Mouse (Mus musculus): Measurements from ENCODE around the gene Hinfp. TPM values are rescaled to one million over a fixed set of nuclear protein-coding genes. Genes with fewer than 3 reads are reported as not detected.
"Not testable (repeated sequence)": the region's sequence is repeated elsewhere in the genome, so short reads cannot be mapped to it uniquely, and the experiment has no call there.

Gene Hinfp
- polyA plus RNA-seq, 1 experiment from 2014 or later = 6.3 TPM

DNA sequence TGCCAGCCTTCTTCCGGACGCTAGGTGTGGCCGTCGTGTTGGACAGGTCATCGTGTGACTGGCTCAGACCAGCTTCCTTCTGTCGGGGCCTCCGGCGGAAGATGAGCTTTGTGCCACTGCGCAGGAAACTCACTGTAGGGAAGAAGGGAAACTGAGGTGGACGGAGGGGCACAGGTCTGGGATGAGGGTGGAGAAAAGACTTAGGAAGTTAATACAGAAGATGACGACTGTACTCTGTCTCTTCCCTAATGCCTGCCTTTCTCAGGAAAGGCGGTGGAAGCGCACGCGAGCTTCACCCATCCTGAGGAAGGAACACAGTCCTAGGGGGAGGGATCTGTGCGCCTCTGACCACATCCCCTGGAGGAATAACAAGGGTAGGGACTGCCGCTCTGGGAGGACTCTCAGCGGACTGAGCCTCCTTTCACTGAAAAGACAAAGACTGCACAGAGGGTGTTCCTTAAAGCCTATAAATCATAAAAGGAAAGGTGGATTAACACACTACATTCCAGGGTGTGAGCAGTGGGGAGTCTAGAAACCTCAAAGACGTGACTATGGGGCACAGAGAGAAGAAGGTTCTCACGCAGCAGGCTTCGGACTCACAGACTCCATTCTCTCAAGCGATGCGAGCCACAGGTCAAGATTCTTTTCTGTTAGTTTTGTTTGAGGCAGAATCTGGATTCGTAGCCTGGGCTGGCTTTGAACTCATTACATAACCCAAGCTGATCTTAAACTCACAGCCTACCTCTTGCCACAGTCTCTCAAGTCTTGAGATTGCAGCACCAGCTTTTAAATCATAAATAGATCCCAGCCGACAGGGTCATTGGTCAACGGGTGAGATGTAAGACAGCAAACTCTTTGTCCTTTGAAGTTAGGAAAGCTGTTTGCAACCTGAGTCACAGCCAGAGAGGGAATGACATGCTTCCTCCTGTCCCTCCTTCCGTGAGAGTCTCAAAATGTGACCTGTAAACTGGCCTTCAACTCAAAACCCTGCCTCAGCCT, 6.0 kb upstream of the Hinfp start:
- H3K4me3 ChIP-seq (ENCODE audit: low read depth, low read length) = no peak overlapping the region
- H3K9ac ChIP-seq (replicated peaks) = no peak overlapping the region
- peaks cover 51% of the 10 kb centered on the region for H3K36me3 ChIP-seq (replicated peaks; ENCODE audit: insufficient read depth, low read length)
- TF ChIP-seq EP300 (IDR thresholded peaks at IDR 0.05; ENCODE audit: low read depth) (no peak), CTCF (IDR thresholded peaks at IDR 0.05; ENCODE audit: low read depth) (no peak; the same call in 1 of the 2 replicates)
- no peaks in the 10 kb centered on the region for H3K27me3 ChIP-seq (ENCODE audit: insufficient read depth, low read length)
- H3K4me2 ChIP-seq (ENCODE audit: low read depth, low read length) = 0 out of 2 replicates have a peak overlapping the region, but pooled peaks have one; percentile 4
- DNase-seq = no peak
- ATAC-seq = no peak
- 43% methylated on average over 27 of the region's 27 CpGs for WGBS (ENCODE audit: insufficient replicate concordance)
- H3K27ac ChIP-seq (ENCODE audit: low read depth) = no peak overlapping the region
- H3K9me3 ChIP-seq (ENCODE audit: low read length) = no peaks in the 10 kb centered on the region
- H3K4me1 ChIP-seq (ENCODE audit: insufficient read depth) = peaks cover 21% of the 10 kb centered on the region

DNA sequence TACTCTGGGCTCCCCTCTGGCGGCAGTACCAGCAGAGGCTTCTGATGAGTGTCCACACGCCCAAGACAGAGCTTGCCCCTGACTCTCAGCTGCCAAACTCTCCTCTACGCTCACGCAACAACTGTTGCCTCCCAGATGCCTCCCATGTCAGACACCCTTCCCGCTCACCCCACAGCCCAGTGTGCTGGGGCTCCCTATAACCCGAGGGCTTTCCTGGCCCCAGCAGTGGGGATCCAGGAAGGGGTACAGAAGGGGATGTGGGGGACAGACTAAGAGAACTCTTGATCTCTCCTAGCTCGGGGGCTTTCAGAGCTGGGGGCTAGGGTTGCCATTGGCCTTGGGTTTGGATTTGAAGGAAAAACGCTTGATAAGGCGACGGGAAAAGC, 5.3 kb upstream of the Hinfp start:
- H3K9me3 ChIP-seq (ENCODE audit: low read length) = no peaks in the 10 kb centered on the region
- 49% methylated on average over 10 of the region's 10 CpGs for WGBS (ENCODE audit: insufficient replicate concordance)
- H3K36me3 ChIP-seq (replicated peaks; ENCODE audit: insufficient read depth, low read length) = peaks cover 44% of the 10 kb centered on the region
- DNase-seq (no peak), ATAC-seq (no peak)
- no peak overlapping the region for H3K27ac ChIP-seq (ENCODE audit: low read depth)
- H3K4me1 ChIP-seq (ENCODE audit: insufficient read depth) = peaks cover 21% of the 10 kb centered on the region
- H3K4me2 ChIP-seq (ENCODE audit: low read depth, low read length) = 0 out of 2 replicates have a peak overlapping the region, but pooled peaks have one; percentile 4
- H3K27me3 ChIP-seq (ENCODE audit: insufficient read depth, low read length) = no peaks in the 10 kb centered on the region
- TF ChIP-seq EP300 (IDR thresholded peaks at IDR 0.05; ENCODE audit: low read depth) = no peak
- TF ChIP-seq CTCF (IDR thresholded peaks at IDR 0.05; ENCODE audit: low read depth) = no peak
- H3K4me3 ChIP-seq (ENCODE audit: low read depth, low read length) = no peak overlapping the region
- H3K9ac ChIP-seq (replicated peaks) = no peak overlapping the region

DNA sequence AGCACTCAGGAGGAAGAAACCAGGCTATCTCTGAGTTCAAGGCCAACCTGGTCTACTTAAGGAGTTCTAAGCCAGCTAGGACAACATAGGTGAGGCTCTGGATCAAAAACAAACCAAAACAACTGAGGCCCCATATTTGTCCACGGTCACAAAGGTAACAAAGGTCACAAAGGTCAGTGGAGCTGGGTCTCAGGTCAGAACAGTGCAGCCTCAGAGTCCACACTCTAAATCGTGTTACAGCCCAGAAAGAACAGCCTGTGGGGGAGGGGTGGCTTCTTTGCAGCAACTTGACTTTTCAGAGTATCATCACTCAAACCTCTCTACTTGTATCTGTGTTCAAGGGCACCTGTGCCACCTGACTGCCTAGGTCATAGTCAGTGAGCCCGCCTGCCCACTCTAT, 4.3 kb upstream of the Hinfp start:
- H3K27me3 ChIP-seq (ENCODE audit: insufficient read depth, low read length) = no peaks in the 10 kb centered on the region
- H3K27ac ChIP-seq (ENCODE audit: low read depth) = peak overlapping the region; percentile 44; the same call in 1 of the 2 replicates
- ATAC-seq = no peak
- H3K4me1 ChIP-seq (ENCODE audit: insufficient read depth) = peaks cover 21% of the 10 kb centered on the region
- no peak for DNase-seq
- TF ChIP-seq EP300 (IDR thresholded peaks at IDR 0.05; ENCODE audit: low read depth) (no peak), CTCF (IDR thresholded peaks at IDR 0.05; ENCODE audit: low read depth) (no peak)
- H3K4me2 ChIP-seq (ENCODE audit: low read depth, low read length) = no peak overlapping the region
- H3K36me3 ChIP-seq (replicated peaks; ENCODE audit: insufficient read depth, low read length) = peaks cover 34% of the 10 kb centered on the region
- 55% methylated on average over 3 of the region's 3 CpGs for WGBS (ENCODE audit: insufficient replicate concordance)
- H3K9ac ChIP-seq (replicated peaks) = no peak overlapping the region
- H3K9me3 ChIP-seq (ENCODE audit: low read length) = no peaks in the 10 kb centered on the region
- H3K4me3 ChIP-seq (ENCODE audit: low read depth, low read length) = no peak overlapping the region

DNA sequence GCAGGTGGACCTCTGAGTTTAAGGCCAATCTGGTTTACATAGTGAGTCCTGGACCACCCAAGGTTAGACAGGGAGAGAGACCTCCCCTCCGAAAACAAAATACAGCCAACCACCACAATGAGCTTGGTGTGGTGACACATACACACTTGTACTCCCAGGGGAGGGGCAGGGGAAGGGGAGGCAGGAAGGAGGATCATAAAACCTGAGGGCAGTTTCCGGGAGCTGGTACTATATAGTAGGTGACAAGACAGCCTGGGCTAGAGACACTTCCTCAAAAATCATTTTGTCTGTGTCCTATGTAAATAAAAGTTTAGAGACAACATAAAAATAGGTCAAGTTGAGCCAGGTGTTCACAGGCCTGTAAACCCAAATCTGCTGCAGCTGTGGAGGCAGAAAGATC, 1.8 kb upstream of the Hinfp start:
- H3K9me3 ChIP-seq (ENCODE audit: low read length) = no peaks in the 10 kb centered on the region
- ATAC-seq (no peak), DNase-seq (no peak)
- TF ChIP-seq CTCF (IDR thresholded peaks at IDR 0.05; ENCODE audit: low read depth) (no peak), EP300 (IDR thresholded peaks at IDR 0.05; ENCODE audit: low read depth) (no peak)
- no peak overlapping the region for H3K4me3 ChIP-seq (ENCODE audit: low read depth, low read length)
- H3K4me2 ChIP-seq (ENCODE audit: low read depth, low read length) = no peak overlapping the region
- peaks cover 26% of the 10 kb centered on the region for H3K36me3 ChIP-seq (replicated peaks; ENCODE audit: insufficient read depth, low read length)
- WGBS (ENCODE audit: insufficient replicate concordance) = 69% methylated on average over 2 of the region's 2 CpGs
- peaks cover 29% of the 10 kb centered on the region for H3K4me1 ChIP-seq (ENCODE audit: insufficient read depth)
- peak overlapping the region; percentile 8; the same call in 1 of the 2 replicates for H3K27ac ChIP-seq (ENCODE audit: low read depth)
- H3K9ac ChIP-seq (replicated peaks) = no peak overlapping the region
- no peaks in the 10 kb centered on the region for H3K27me3 ChIP-seq (ENCODE audit: insufficient read depth, low read length)

DNA sequence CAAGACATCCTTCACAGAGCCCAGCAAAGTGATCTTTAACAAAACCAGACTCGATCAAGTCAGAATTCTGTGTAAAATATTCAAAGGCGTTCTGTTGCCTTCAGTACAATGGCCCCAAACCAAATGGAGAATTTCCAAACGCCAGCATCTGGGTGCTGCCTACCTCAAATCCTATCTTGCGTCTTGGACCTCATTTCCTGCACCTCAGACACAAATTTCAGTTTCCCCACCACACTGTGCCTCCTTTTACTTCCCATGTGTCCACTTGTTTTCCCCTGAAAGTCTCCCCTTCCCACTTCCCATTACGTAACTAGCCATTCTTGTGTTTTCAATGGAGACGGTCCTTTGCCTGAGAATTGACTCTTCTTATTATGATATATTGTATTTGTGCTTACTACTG, 1.1 kb upstream of the Hinfp start:
- Histone ChIP-seq H3K4me2 (ENCODE audit: low read depth, low read length) (no peak overlapping the region), H3K36me3 (replicated peaks; ENCODE audit: insufficient read depth, low read length) (peaks cover 26% of the 10 kb centered on the region), H3K27ac (ENCODE audit: low read depth) (no peak overlapping the region), H3K9ac (replicated peaks) (no peak overlapping the region), H3K27me3 (ENCODE audit: insufficient read depth, low read length) (no peaks in the 10 kb centered on the region), H3K4me1 (ENCODE audit: insufficient read depth) (peaks cover 25% of the 10 kb centered on the region), H3K4me3 (ENCODE audit: low read depth, low read length) (no peak overlapping the region), H3K9me3 (ENCODE audit: low read length) (no peaks in the 10 kb centered on the region)
- DNase-seq (no peak), ATAC-seq (no peak)
- no peak for TF ChIP-seq EP300 (IDR thresholded peaks at IDR 0.05; ENCODE audit: low read depth)
- no peak for TF ChIP-seq CTCF (IDR thresholded peaks at IDR 0.05; ENCODE audit: low read depth)
- 83% methylated on average over 6 of the region's 6 CpGs for WGBS (ENCODE audit: insufficient replicate concordance)

DNA sequence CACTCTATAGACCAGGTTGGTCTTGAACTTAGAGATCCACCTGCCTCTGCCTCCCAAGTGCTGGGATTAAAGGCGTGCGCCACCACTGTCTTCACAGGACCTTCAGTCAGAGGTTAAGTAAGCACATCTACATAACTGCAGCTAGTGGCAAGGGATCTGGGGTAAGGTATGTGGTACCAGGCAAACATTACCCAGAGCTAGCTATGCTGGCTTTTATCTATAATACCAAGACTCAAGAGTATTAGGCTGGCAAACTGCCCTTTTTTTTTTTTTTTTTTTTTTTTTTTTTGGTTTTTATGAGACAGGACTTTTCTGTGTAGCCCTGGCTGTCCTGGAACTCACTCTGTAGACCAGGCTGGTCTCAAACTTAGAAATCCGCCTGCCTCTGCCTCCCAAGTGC, 5.5 kb downstream of the Hinfp start:
- ATAC-seq; DNase-seq; H3K4me3 ChIP-seq (ENCODE audit: low read depth, low read length); H3K9ac ChIP-seq (replicated peaks); H3K27me3 ChIP-seq (ENCODE audit: insufficient read depth, low read length); H3K9me3 ChIP-seq (ENCODE audit: low read length); H3K4me2 ChIP-seq (ENCODE audit: low read depth, low read length); H3K4me1 ChIP-seq (ENCODE audit: insufficient read depth): not testable (repeated sequence)
- 85% methylated on average over 3 of the region's 3 CpGs for WGBS (ENCODE audit: insufficient replicate concordance)
- H3K36me3 ChIP-seq (replicated peaks; ENCODE audit: insufficient read depth, low read length) = peaks cover 75% of the 10 kb centered on the region
- H3K27ac ChIP-seq (ENCODE audit: low read depth) = 0 out of 2 replicates have a peak overlapping the region, but pooled peaks have one; percentile 8

Data from liver, postnatal 0 days (tissue).